Mouse (Mus musculus): ENCODE measurements around the gene Prdm15. TPM values are rescaled to one million over a fixed set of nuclear protein-coding genes. Genes with fewer than 3 reads are reported as not detected.

Gene Prdm15
- 5.7 TPM for polyA plus RNA-seq (2014; fragmentation: Illumina TruSeq; extraction: RNeasy Lipid Tissue Mini Kit (QIAGEN cat#74804); ENCODE audit: low replicate concordance)

DNA sequence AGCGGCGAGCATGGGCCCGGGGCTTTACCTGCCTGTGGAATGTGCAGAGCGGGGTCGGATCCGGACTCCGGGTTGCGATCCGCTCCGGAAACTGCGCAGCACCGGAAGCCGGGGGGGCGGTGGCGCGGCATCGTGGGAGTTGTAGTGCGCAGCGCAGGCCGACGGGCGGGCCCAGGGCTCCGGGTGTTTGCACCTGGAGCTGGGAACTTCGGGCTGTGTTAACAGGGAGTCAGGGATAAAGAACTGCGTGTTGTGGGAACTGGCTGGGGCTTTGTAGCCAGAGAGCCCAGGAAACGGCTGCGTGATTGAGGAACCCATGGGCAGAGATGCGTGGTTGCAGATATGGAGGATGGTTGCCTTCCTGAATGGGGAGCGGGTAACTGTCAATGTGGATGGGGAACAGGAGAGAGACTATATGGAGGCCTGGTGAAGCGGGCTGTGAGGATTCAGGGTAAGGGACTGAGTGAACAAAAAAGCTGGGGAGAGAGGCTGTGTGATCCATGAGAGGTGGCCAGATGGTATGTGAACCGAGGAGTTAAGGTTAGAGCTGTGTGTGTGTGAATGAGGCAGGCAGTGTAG lies at the start of gene Prdm15:
Prdm15 (minus strand) TSS at position 110 of the 579 bp plus-strand sequence.

GRCm38 (mm10) chr16:97763061-97763989 lies 88.3 kb downstream of the Prdm15 start, which contains the start of gene Ripk4:
Gene Ripk4, minus strand, starts transcription at chr16:97763787.

Other genes with a start within 250 kb of the Prdm15 start
- gene Tmprss2, start 240.7 kb downstream of the Prdm15 start, polyA plus RNA-seq (2014; fragmentation: Illumina TruSeq; extraction: RNeasy Lipid Tissue Mini Kit (QIAGEN cat#74804); ENCODE audit: low replicate concordance), result 79.6 TPM
- gene Ripk4, start 88.1 kb downstream of the Prdm15 start, polyA plus RNA-seq (2014; fragmentation: Illumina TruSeq; extraction: RNeasy Lipid Tissue Mini Kit (QIAGEN cat#74804); ENCODE audit: low replicate concordance), result 15.2 TPM
- gene C2cd2, start 110.7 kb upstream of the Prdm15 start, polyA plus RNA-seq (2014; fragmentation: Illumina TruSeq; extraction: RNeasy Lipid Tissue Mini Kit (QIAGEN cat#74804); ENCODE audit: low replicate concordance), result 4.3 TPM
- 3.5 TPM for gene Zbtb21, start 110.8 kb upstream of the Prdm15 start, polyA plus RNA-seq (2014; fragmentation: Illumina TruSeq; extraction: RNeasy Lipid Tissue Mini Kit (QIAGEN cat#74804); ENCODE audit: low replicate concordance)
- 69.3 TPM for gene B230307C23Rik, start 145.5 kb upstream of the Prdm15 start, polyA plus RNA-seq (2014; fragmentation: Illumina TruSeq; extraction: RNeasy Lipid Tissue Mini Kit (QIAGEN cat#74804); ENCODE audit: low replicate concordance)
- 16.6 TPM for gene A630089N07Rik, start 230.6 kb upstream of the Prdm15 start, polyA plus RNA-seq (2014; fragmentation: Illumina TruSeq; extraction: RNeasy Lipid Tissue Mini Kit (QIAGEN cat#74804); ENCODE audit: low replicate concordance)